Mouse (Mus musculus) CH12.LX (cell line): ENCODE data around the gene Tnnt1. TPM values are rescaled to one million over a fixed set of nuclear protein-coding genes. Genes with fewer than 3 reads are reported as not detected.

Experiments used
- DNase-seq: peaks from one replicate; pipeline ENCODE4 v3.0.0-alpha.2; 2013; ENCODE audit errors: extremely low read depth
- H3K27ac ChIP-seq: 2 replicates; pipeline ENCODE4 v1.5.1; 2012; ENCODE audit warnings: low read depth, mild to moderate bottlenecking, control low read depth, moderate library complexity; ENCODE audit not compliant: insufficient read depth
- H3K27me3 ChIP-seq: replicated peaks from 2 replicates; pipeline ENCODE3; 2012; ENCODE audit warnings: inconsistent platforms
- H3K36me3 ChIP-seq, 2 experiments: replicated peaks in 1 of 2; 2 replicates each; pipeline versions ENCODE3 to v1.6.1; 2012; ENCODE audit warnings: inconsistent platforms in 1 of 2, low read length in 1 of 2, mild to moderate bottlenecking in 1 of 2, mixed read lengths in 1 of 2, moderate library complexity in 1 of 2; ENCODE audit not compliant: control insufficient read depth in 1 of 2, insufficient read depth in 1 of 2
- H3K4me1 ChIP-seq, 2 experiments: 2 replicates each; pipeline ENCODE4 v1.6.1; 2012; ENCODE audit warnings: inconsistent platforms in 1 of 2, moderate library complexity in 1 of 2; ENCODE audit not compliant: insufficient read depth in 2 of 2, control insufficient read depth in 1 of 2
- H3K4me2 ChIP-seq: 2 replicates; pipeline ENCODE4 v1.6.1; 2012; ENCODE audit warnings: low read depth, mild to moderate bottlenecking, control low read depth; ENCODE audit not compliant: poor library complexity, insufficient read depth, severe bottlenecking
- H3K4me3 ChIP-seq, 3 experiments: fragments of 150-350 bp in 1 of 3; sonication (generic) in 1 of 3; replicated peaks in 1 of 3; 2 replicates each; pipeline versions ENCODE3 to v1.5.1; 2011 to 2012; ENCODE audit warnings: low read depth in 2 of 3, low read length in 2 of 3, mild to moderate bottlenecking in 2 of 3, moderate library complexity in 2 of 3, control low read depth in 1 of 3, improper control_type of control experiment in 1 of 3, inconsistent platforms in 1 of 3, mixed read lengths in 1 of 3; ENCODE audit not compliant: poor library complexity in 1 of 3
- H3K79me2 ChIP-seq: replicated peaks from 2 replicates; pipeline ENCODE4 v1.6.1; 2012; ENCODE audit warnings: mild to moderate bottlenecking, moderate library complexity; ENCODE audit not compliant: control insufficient read depth, poor library complexity, insufficient read depth, severe bottlenecking; ENCODE audit errors: extremely low read depth
- H3K9ac ChIP-seq: 2 replicates; pipeline ENCODE4 v1.6.1; 2012; ENCODE audit warnings: low read depth, mild to moderate bottlenecking, control low read depth, moderate library complexity; ENCODE audit not compliant: insufficient read depth
- H3K9me3 ChIP-seq: replicated peaks from 2 replicates; pipeline ENCODE3; 2012; ENCODE audit warnings: low read length, inconsistent platforms, mixed read lengths
- CHD2 ChIP-seq: IDR thresholded peaks from 2 replicates; pipeline ENCODE4 v1.6.1; 2011; ENCODE audit warnings: low read length, improper control_type of control experiment
- CTCF ChIP-seq, 2 experiments: IDR thresholded peaks in 1 of 2; conservative IDR thresholded peaks in 1 of 2; 2 replicates each; pipeline ENCODE4 v1.5.1; 2011 to 2012; ENCODE audit warnings: low read depth in 2 of 2, low read length in 2 of 2, improper control_type of control experiment in 1 of 2, inconsistent platforms in 1 of 2, mild to moderate bottlenecking in 1 of 2, moderate library complexity in 1 of 2
- E2F4 ChIP-seq: IDR thresholded peaks from 2 replicates; pipeline ENCODE4 v1.6.1; 2011; ENCODE audit warnings: low read depth, low read length, improper control_type of control experiment; ENCODE audit not compliant: insufficient replicate concordance
- ETS1 ChIP-seq: conservative IDR thresholded peaks from 2 replicates; pipeline ENCODE4 v1.6.1; 2012; ENCODE audit warnings: low read depth, mild to moderate bottlenecking, inconsistent platforms, low read length, improper control_type of control experiment, moderate library complexity
- IRF4 ChIP-seq: IDR thresholded peaks from 2 replicates; pipeline ENCODE4 v1.6.1; 2014; ENCODE audit warnings: low read depth, mild to moderate bottlenecking, inconsistent platforms, low read length, improper control_type of control experiment
- JUND ChIP-seq: conservative IDR thresholded peaks from 2 replicates; pipeline ENCODE4 v1.6.1; 2011; ENCODE audit warnings: low read depth, low read length, improper control_type of control experiment
- KAT2A ChIP-seq: IDR thresholded peaks from 2 replicates; pipeline ENCODE4 v1.6.1; 2012; ENCODE audit warnings: low read length, improper control_type of control experiment, inconsistent platforms; ENCODE audit not compliant: insufficient replicate concordance
- MAX ChIP-seq: IDR thresholded peaks from 2 replicates; pipeline ENCODE4 v1.6.1; 2011; ENCODE audit warnings: low read length, improper control_type of control experiment
- NELFE ChIP-seq: IDR thresholded peaks from 2 replicates; pipeline ENCODE4 v1.6.1; 2011; ENCODE audit warnings: low read depth, low read length, improper control_type of control experiment
- NRF1 ChIP-seq: IDR thresholded peaks from 2 replicates; pipeline ENCODE4 v1.6.1; 2014; ENCODE audit warnings: low read depth, mild to moderate bottlenecking, inconsistent platforms, low read length, improper control_type of control experiment, moderate library complexity
- PAX5 ChIP-seq: IDR thresholded peaks from 2 replicates; pipeline ENCODE4 v1.6.1; 2012; ENCODE audit warnings: low read length, inconsistent platforms, mixed read lengths
- POLR2A ChIP-seq: IDR thresholded peaks from 2 replicates; pipeline ENCODE4 v1.6.1; 2011; ENCODE audit warnings: low read depth, mild to moderate bottlenecking, improper control_type of control experiment, low read length
- POLR2AphosphoS2 ChIP-seq: IDR thresholded peaks from 2 replicates; pipeline ENCODE4 v1.6.1; 2011; ENCODE audit warnings: low read depth, low read length, improper control_type of control experiment
- RAD21 ChIP-seq: IDR thresholded peaks from 2 replicates; pipeline ENCODE4 v1.6.1; 2011; ENCODE audit warnings: low read depth, mild to moderate bottlenecking, low read length, improper control_type of control experiment, moderate library complexity
- RCOR1 ChIP-seq: conservative IDR thresholded peaks from 2 replicates; pipeline ENCODE4 v1.6.1; 2012; ENCODE audit warnings: low read depth, mild to moderate bottlenecking, inconsistent platforms, low read length, improper control_type of control experiment
- SMC3 ChIP-seq: IDR thresholded peaks from 2 replicates; pipeline ENCODE4 v1.6.1; 2011; ENCODE audit warnings: low read depth, low read length, improper control_type of control experiment
- TBP ChIP-seq: conservative IDR thresholded peaks from 2 replicates; pipeline ENCODE4 v1.6.1; 2011; ENCODE audit warnings: low read depth, low read length, improper control_type of control experiment
- TCF12 ChIP-seq: IDR thresholded peaks from 2 replicates; pipeline ENCODE4 v1.6.1; 2014; ENCODE audit warnings: low read depth, mild to moderate bottlenecking, inconsistent platforms, low read length, improper control_type of control experiment
- USF1 ChIP-seq: IDR thresholded peaks from 2 replicates; pipeline ENCODE4 v1.6.1; 2014; ENCODE audit warnings: low read depth, mild to moderate bottlenecking, inconsistent platforms, low read length, improper control_type of control experiment
- ZC3H11A ChIP-seq: IDR thresholded peaks from 2 replicates; pipeline ENCODE4 v1.6.1; 2012; ENCODE audit warnings: low read depth, mild to moderate bottlenecking, inconsistent platforms, low read length, improper control_type of control experiment
- ZKSCAN1 ChIP-seq: IDR thresholded peaks from 2 replicates; pipeline ENCODE4 v1.6.1; 2012; ENCODE audit warnings: low read depth, inconsistent platforms, low read length, improper control_type of control experiment, borderline replicate concordance
- ZMIZ1 ChIP-seq: IDR thresholded peaks from 2 replicates; pipeline ENCODE4 v1.6.1; 2012; ENCODE audit warnings: low read depth, mild to moderate bottlenecking, inconsistent platforms, low read length, improper control_type of control experiment
- ZNF384 ChIP-seq: IDR thresholded peaks from 2 replicates; pipeline ENCODE4 v1.6.1; 2012; ENCODE audit warnings: low read depth, low read length, improper control_type of control experiment, inconsistent platforms
- dilution Hi-C: fragments of 300-500 bp; cut with MboI; formaldehyde crosslinking; loops from 2 replicates; pipeline ENCODE4 v1.14.3; 2020; ENCODE audit warnings: low sequenced_read_pairs; ENCODE audit not compliant: extremely low pct_unique_long_range_greater_than_20kb, extremely low pct_ligation_motif_present
- in situ Hi-C: fragments of 300-500 bp; cut with MboI; formaldehyde crosslinking; loops from 3 replicates; pipeline ENCODE4 v1.14.3; 2019; ENCODE audit warnings: low sequenced_read_pairs, low pct_ligation_motif_present, low pct_unique_long_range_greater_than_20kb, mixed read lengths
- polyA plus RNA-seq: library from polyadenylated mRNA; unstranded; fragments of >175 nt; gene quantifications from 2 replicates; pipeline ENCODE4 v1.2.1, GENCODE M21; 2012; ENCODE audit warnings: low read depth; ENCODE audit not compliant: insufficient read length
- total RNA-seq, 2 experiments: library from RNA; depleted of rRNA; stranded (reverse); fragments of 300-350 nt in 1 of 2; fragments of >200 nt in 1 of 2; gene quantifications; 2 replicates each; pipeline ENCODE4 v1.2.3; 2012 to 2014

Tnnt1 gene
- total and polyA plus RNA-seq, 3 experiments, result 0.30 to 0.36 TPM; not detected in 1

- no peak overlapping the region for H3K27ac ChIP-seq
- no peak overlapping the region for H3K9ac ChIP-seq
- H3K9me3 ChIP-seq, result no peaks in the 10 kb centered on the region
- DNase-seq, result no peak
- in situ Hi-C loops, result no loop called here
- no peaks in the 10 kb centered on the region for H3K27me3 ChIP-seq
- H3K4me2 ChIP-seq, result no peak overlapping the region
- TF ChIP-seq ETS1 (no peak), RCOR1 (no peak), NRF1 (no peak)
- peaks cover 3 to 12% of the 10 kb centered on the region in 2 experiments for H3K4me1 ChIP-seq
- dilution Hi-C loops, result no loop called here
- no peak overlapping the region for H3K4me3 ChIP-seq
- H3K79me2 ChIP-seq, result no peaks in the 10 kb centered on the region
- no peaks in the 10 kb centered on the region for H3K36me3 ChIP-seq
Measured at GRCm38 (mm10) chr7:4522292-4522691, 6.1 kb upstream of the Tnnt1 start.

GRCm38 (mm10) chr7:4521231-4522003 lies 5.2 kb upstream of the Tnnt1 start:
- DNase-seq, result no peak
- in situ Hi-C loops, result no loop called here
- H3K4me2 ChIP-seq, result no peak overlapping the region

GRCm38 (mm10) chr7:4518487-4518886 lies 2.3 kb upstream of the Tnnt1 start:
- H3K4me1 ChIP-seq, result peaks cover 6 to 21% of the 10 kb centered on the region in 2 experiments; a peak in 3 of 4 replicates
- DNase-seq, result no peak
- H3K27ac ChIP-seq, result no peak overlapping the region

More at GRCm38 (mm10) chr7:4521231-4522003, 5.2 kb upstream of the Tnnt1 start:
- Histone ChIP-seq H3K79me2 (no peaks in the 10 kb centered on the region), H3K9ac (no peak overlapping the region)
- peak in 1 of 2 experiments; percentile 6; a peak in 1 of 4 replicates for TF ChIP-seq CTCF (conservative IDR thresholded peaks at IDR 0.05 in 1 of 2, IDR thresholded peaks at IDR 0.05 in 1 of 2; ENCODE audit: low read depth in 2 of 2, low read length in 2 of 2)
- no peak for TF ChIP-seq JUND
- TF ChIP-seq KAT2A, result no peak
- no peak for TF ChIP-seq ZC3H11A
- TF ChIP-seq POLR2A, result no peak
- TF ChIP-seq, all 38 proteins: peak for 1
- Histone ChIP-seq H3K4me1 (peaks cover 5 to 14% of the 10 kb centered on the region in 2 experiments; a peak in 3 of 4 replicates), H3K27ac (no peak overlapping the region), H3K4me3 (no peak overlapping the region), H3K9me3 (no peaks in the 10 kb centered on the region), H3K27me3 (no peaks in the 10 kb centered on the region), H3K36me3 (no peaks in the 10 kb centered on the region)
- dilution Hi-C loops, result no loop called here

More at GRCm38 (mm10) chr7:4518487-4518886, 2.3 kb upstream of the Tnnt1 start:
- Histone ChIP-seq H3K27me3 (no peaks in the 10 kb centered on the region), H3K4me3 (no peak overlapping the region), H3K79me2 (no peaks in the 10 kb centered on the region), H3K4me2 (no peak overlapping the region), H3K36me3 (no peaks in the 10 kb centered on the region), H3K9me3 (no peaks in the 10 kb centered on the region), H3K9ac (no peak overlapping the region)
- in situ Hi-C loops (loop anchor here (10.0 kb wide), 1 partner anchor 394 kb away; no protein-coding TSS in a partner anchor), dilution Hi-C loops (no loop called here)
- TF ChIP-seq ZKSCAN1, result no peak
- no peak for TF ChIP-seq ETS1
- no peak for TF ChIP-seq NRF1
- TF ChIP-seq TCF12, result no peak
- TF ChIP-seq USF1, result no peak
- TF ChIP-seq E2F4, result no peak
- no peak for TF ChIP-seq MAX
- no peak for TF ChIP-seq POLR2AphosphoS2
- no peak for TF ChIP-seq NELFE
- TF ChIP-seq CHD2, result no peak
- TF ChIP-seq RAD21, result no peak
- TF ChIP-seq CTCF (conservative IDR thresholded peaks at IDR 0.05 in 1 of 2, IDR thresholded peaks at IDR 0.05 in 1 of 2; ENCODE audit: low read depth in 2 of 2, low read length in 2 of 2), result no peak
- no peak for TF ChIP-seq ZNF384
- no peak for TF ChIP-seq TBP
- no peak for TF ChIP-seq PAX5
- TF ChIP-seq IRF4, result no peak
- no peak for TF ChIP-seq SMC3
- no peak for TF ChIP-seq ZMIZ1
- TF ChIP-seq KAT2A, result no peak
